Mouse (Mus musculus): ENCODE data around the gene Gm49027.

GRCm38 (mm10) chr5:123555693-123556092 lies 30.4 kb upstream of the Gm49027 start:
- TF ChIP-seq CTCF (IDR thresholded peaks at IDR 0.05; ENCODE audit: borderline replicate concordance, insufficient read depth, low read depth, low read length), result no peak
- TF ChIP-seq POLR2A (IDR thresholded peaks at IDR 0.05; ENCODE audit: borderline replicate concordance, insufficient read depth, low read length), result no peak

Measured in cerebellum, adult 2 months (tissue).